Mouse (Mus musculus): ENCODE results near the gene Nup50.

DNA sequence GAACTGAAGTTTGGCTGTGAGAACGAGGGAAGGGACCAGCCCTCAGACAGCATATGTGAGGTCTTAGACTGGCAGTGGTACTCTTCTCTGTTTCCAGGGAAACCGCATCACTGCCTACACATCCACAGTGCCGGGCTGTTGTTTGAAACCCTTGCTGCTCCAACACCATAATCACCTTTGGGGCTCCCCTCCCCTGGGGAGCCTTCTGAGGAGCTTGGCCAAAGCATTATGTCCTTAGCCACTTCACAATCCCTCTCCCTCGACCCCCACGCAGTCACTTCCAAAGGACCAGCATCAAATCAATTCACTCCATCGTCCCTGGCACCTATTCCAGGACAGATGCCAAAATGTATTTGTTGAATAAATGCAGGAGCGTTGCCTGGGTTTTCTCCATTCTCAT lies 66.6 kb downstream of the Nup50 start:
- TF ChIP-seq EP300 (IDR thresholded peaks at IDR 0.05; ENCODE audit: insufficient read depth, low read depth, low read length), result no peak
- TF ChIP-seq CTCF (IDR thresholded peaks at IDR 0.05), result no peak
- TF ChIP-seq POLR2A (IDR thresholded peaks at IDR 0.05; ENCODE audit: insufficient read depth, low read depth, low read length), result no peak
